Mouse (Mus musculus): ENCODE measurements around the gene Tjp2. TPM values are rescaled to one million over a fixed set of nuclear protein-coding genes. Genes with fewer than 3 reads are reported as not detected.

The Tjp2 gene
- polyA plus RNA-seq, 1 experiment, result 0.12 TPM

- Histone ChIP-seq H3K4me3 (replicated peaks) (no peak overlapping the region), H3K27me3 (ENCODE audit: control insufficient read depth) (no peaks in the 10 kb centered on the region), H3K4me1 (ENCODE audit: control insufficient read depth) (no peaks in the 10 kb centered on the region), H3K36me3 (ENCODE audit: control insufficient read depth) (no peaks in the 10 kb centered on the region), H3K9me3 (ENCODE audit: control insufficient read depth, low read length) (no peaks in the 10 kb centered on the region)
- TF ChIP-seq GATA1 (IDR thresholded peaks at IDR 0.05; ENCODE audit: low read length) (no peak), TAL1 (IDR thresholded peaks at IDR 0.05; ENCODE audit: low read length) (no peak)
Measured at GRCm38 (mm10) chr19:24075927-24076326, 148.9 kb downstream of the Tjp2 start.

GRCm38 (mm10) chr19:24073155-24073554, 151.7 kb downstream of the Tjp2 start:
- Histone ChIP-seq H3K36me3 (ENCODE audit: control insufficient read depth) (no peaks in the 10 kb centered on the region), H3K27me3 (ENCODE audit: control insufficient read depth) (no peaks in the 10 kb centered on the region)
- TF ChIP-seq GATA1 (IDR thresholded peaks at IDR 0.05; ENCODE audit: low read length) (no peak), TAL1 (IDR thresholded peaks at IDR 0.05; ENCODE audit: low read length) (no peak)

GRCm38 (mm10) chr19:24064348-24064895, 160.4 kb downstream of the Tjp2 start:
- no peak overlapping the region for H3K4me3 ChIP-seq (replicated peaks)
- no peaks in the 10 kb centered on the region for H3K4me1 ChIP-seq (ENCODE audit: control insufficient read depth)
- no peaks in the 10 kb centered on the region for H3K9me3 ChIP-seq (ENCODE audit: control insufficient read depth, low read length)
- TF ChIP-seq GATA1 (IDR thresholded peaks at IDR 0.05; ENCODE audit: low read length) (no peak), TAL1 (IDR thresholded peaks at IDR 0.05; ENCODE audit: low read length) (no peak)
- H3K27me3 ChIP-seq (ENCODE audit: control insufficient read depth), result no peaks in the 10 kb centered on the region
- H3K36me3 ChIP-seq (ENCODE audit: control insufficient read depth), result no peaks in the 10 kb centered on the region

More at GRCm38 (mm10) chr19:24073155-24073554, 151.7 kb downstream of the Tjp2 start:
- Histone ChIP-seq H3K4me1 (ENCODE audit: control insufficient read depth) (no peaks in the 10 kb centered on the region), H3K4me3 (replicated peaks) (no peak overlapping the region), H3K9me3 (ENCODE audit: control insufficient read depth, low read length) (no peaks in the 10 kb centered on the region)

- H3K9me3 ChIP-seq (ENCODE audit: control insufficient read depth, low read length), result no peaks in the 10 kb centered on the region
Measured at GRCm38 (mm10) chr19:24063585-24063984, 161.2 kb downstream of the Tjp2 start.

GRCm38 (mm10) chr19:24058851-24059250, 166.0 kb downstream of the Tjp2 start:
- Histone ChIP-seq H3K4me3 (replicated peaks) (no peak overlapping the region), H3K27me3 (ENCODE audit: control insufficient read depth) (no peaks in the 10 kb centered on the region), H3K9me3 (ENCODE audit: control insufficient read depth, low read length) (no peaks in the 10 kb centered on the region), H3K4me1 (ENCODE audit: control insufficient read depth) (no peaks in the 10 kb centered on the region), H3K36me3 (ENCODE audit: control insufficient read depth) (no peaks in the 10 kb centered on the region)
- TF ChIP-seq TAL1 (IDR thresholded peaks at IDR 0.05; ENCODE audit: low read length) (no peak), GATA1 (IDR thresholded peaks at IDR 0.05; ENCODE audit: low read length) (no peak)

More at GRCm38 (mm10) chr19:24063585-24063984, 161.2 kb downstream of the Tjp2 start:
- TF ChIP-seq GATA1 (IDR thresholded peaks at IDR 0.05; ENCODE audit: low read length), result no peak
- TF ChIP-seq TAL1 (IDR thresholded peaks at IDR 0.05; ENCODE audit: low read length), result no peak
- Histone ChIP-seq H3K4me3 (replicated peaks) (no peak overlapping the region), H3K36me3 (ENCODE audit: control insufficient read depth) (no peaks in the 10 kb centered on the region), H3K27me3 (ENCODE audit: control insufficient read depth) (no peaks in the 10 kb centered on the region), H3K4me1 (ENCODE audit: control insufficient read depth) (no peaks in the 10 kb centered on the region)

- Histone ChIP-seq H3K4me1 (ENCODE audit: control insufficient read depth) (no peaks in the 10 kb centered on the region), H3K27me3 (ENCODE audit: control insufficient read depth) (no peaks in the 10 kb centered on the region), H3K36me3 (ENCODE audit: control insufficient read depth) (no peaks in the 10 kb centered on the region), H3K9me3 (ENCODE audit: control insufficient read depth, low read length) (no peaks in the 10 kb centered on the region), H3K4me3 (replicated peaks) (no peak overlapping the region)
- TF ChIP-seq GATA1 (IDR thresholded peaks at IDR 0.05; ENCODE audit: low read length) (no peak), TAL1 (IDR thresholded peaks at IDR 0.05; ENCODE audit: low read length) (no peak)
Measured at GRCm38 (mm10) chr19:24058021-24058420, 166.8 kb downstream of the Tjp2 start.

GRCm38 (mm10) chr19:24056880-24057279, 167.9 kb downstream of the Tjp2 start:
- TF ChIP-seq GATA1 (IDR thresholded peaks at IDR 0.05; ENCODE audit: low read length) (no peak), TAL1 (IDR thresholded peaks at IDR 0.05; ENCODE audit: low read length) (no peak)
- Histone ChIP-seq H3K27me3 (ENCODE audit: control insufficient read depth) (no peaks in the 10 kb centered on the region), H3K9me3 (ENCODE audit: control insufficient read depth, low read length) (no peaks in the 10 kb centered on the region), H3K36me3 (ENCODE audit: control insufficient read depth) (no peaks in the 10 kb centered on the region), H3K4me3 (replicated peaks) (no peak overlapping the region), H3K4me1 (ENCODE audit: control insufficient read depth) (no peaks in the 10 kb centered on the region)

GRCm38 (mm10) chr19:24054904-24055303, 169.9 kb downstream of the Tjp2 start:
- Histone ChIP-seq H3K27me3 (ENCODE audit: control insufficient read depth) (no peaks in the 10 kb centered on the region), H3K4me1 (ENCODE audit: control insufficient read depth) (no peaks in the 10 kb centered on the region), H3K4me3 (replicated peaks) (no peak overlapping the region), H3K36me3 (ENCODE audit: control insufficient read depth) (no peaks in the 10 kb centered on the region), H3K9me3 (ENCODE audit: control insufficient read depth, low read length) (no peaks in the 10 kb centered on the region)
- no peak for TF ChIP-seq GATA1 (IDR thresholded peaks at IDR 0.05; ENCODE audit: low read length)
- TF ChIP-seq TAL1 (IDR thresholded peaks at IDR 0.05; ENCODE audit: low read length), result no peak

GRCm38 (mm10) chr19:24054265-24054664, 170.6 kb downstream of the Tjp2 start:
- Histone ChIP-seq H3K36me3 (ENCODE audit: control insufficient read depth) (no peaks in the 10 kb centered on the region), H3K9me3 (ENCODE audit: control insufficient read depth, low read length) (no peaks in the 10 kb centered on the region), H3K27me3 (ENCODE audit: control insufficient read depth) (no peaks in the 10 kb centered on the region), H3K4me1 (ENCODE audit: control insufficient read depth) (no peaks in the 10 kb centered on the region), H3K4me3 (replicated peaks) (no peak overlapping the region)
- TF ChIP-seq TAL1 (IDR thresholded peaks at IDR 0.05; ENCODE audit: low read length) (no peak), GATA1 (IDR thresholded peaks at IDR 0.05; ENCODE audit: low read length) (no peak)

- TF ChIP-seq GATA1 (IDR thresholded peaks at IDR 0.05; ENCODE audit: low read length), result no peak
- no peak for TF ChIP-seq TAL1 (IDR thresholded peaks at IDR 0.05; ENCODE audit: low read length)
- H3K4me3 ChIP-seq (replicated peaks), result no peak overlapping the region
- no peaks in the 10 kb centered on the region for H3K9me3 ChIP-seq (ENCODE audit: control insufficient read depth, low read length)
- no peaks in the 10 kb centered on the region for H3K27me3 ChIP-seq (ENCODE audit: control insufficient read depth)
- no peaks in the 10 kb centered on the region for H3K36me3 ChIP-seq (ENCODE audit: control insufficient read depth)
- H3K4me1 ChIP-seq (ENCODE audit: control insufficient read depth), result no peaks in the 10 kb centered on the region
Measured at GRCm38 (mm10) chr19:24050514-24050913, 174.3 kb downstream of the Tjp2 start.
